Mouse (Mus musculus) ovary, postnatal 36 days (tissue): ENCODE results near the gene Mertk.

Source experiments
- DNase-seq: peaks from one replicate; pipeline ENCODE4 v3.0.0; 2022; ENCODE audit warnings: low spot score, mixed read lengths

The Mertk gene

DNA sequence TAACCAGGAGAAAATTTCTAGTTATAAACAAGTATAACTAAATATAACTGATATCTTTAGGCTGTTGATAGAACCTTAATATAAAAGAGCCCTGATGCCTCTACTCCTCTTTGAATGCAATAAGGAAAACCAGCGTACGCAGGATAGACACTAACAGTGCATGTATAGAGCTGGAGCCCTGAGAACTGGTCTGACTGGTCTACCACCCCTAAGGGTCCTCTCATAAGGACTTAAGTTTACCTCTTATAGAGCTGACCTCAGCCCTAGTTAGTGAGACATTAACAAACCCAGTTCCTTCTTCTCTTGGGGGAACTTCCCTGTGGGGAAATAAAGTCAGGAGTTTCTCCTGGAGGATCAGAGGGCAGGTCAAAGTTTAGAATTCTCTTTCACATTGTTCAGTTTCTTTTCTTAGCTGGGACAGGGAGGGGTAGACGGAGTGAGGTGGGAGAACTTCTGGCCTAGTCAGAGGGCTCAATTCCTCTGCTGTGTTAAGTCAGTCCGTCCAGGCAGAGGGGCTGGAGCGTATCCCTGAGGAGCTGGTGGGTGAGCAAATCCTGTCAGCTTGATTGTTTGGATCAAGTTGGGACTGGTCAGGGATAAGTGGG, 23.5 kb downstream of the Mertk start:
- DNase-seq: no peak

DNA sequence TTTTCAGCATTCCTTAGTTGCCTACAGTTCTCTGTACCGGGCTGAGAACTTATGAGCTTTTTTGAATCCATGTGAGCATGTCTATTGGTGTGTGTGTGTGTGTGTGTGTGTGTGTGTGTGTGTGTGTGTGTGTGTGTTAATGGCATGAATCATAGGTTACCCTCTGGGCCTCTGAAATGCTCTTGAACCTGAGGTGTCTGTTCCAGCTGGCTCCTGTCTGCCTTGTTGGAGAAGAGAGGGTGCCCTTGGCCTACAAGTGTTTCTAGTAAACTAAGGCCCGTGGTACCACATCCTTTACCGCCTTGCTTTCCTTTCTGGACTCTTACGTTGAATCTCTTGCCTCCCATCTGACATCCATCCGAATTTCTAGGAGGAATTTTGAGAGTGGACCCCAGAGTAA, 27.3 kb downstream of the Mertk start:
- no peak for DNase-seq

- DNase-seq: no peak
Observed at GRCm38 (mm10) chr2:128726626-128727025, 27.9 kb downstream of the Mertk start.

GRCm38 (mm10) chr2:128727552-128727951, 28.8 kb downstream of the Mertk start:
- no peak for DNase-seq

- no peak for DNase-seq
Observed at GRCm38 (mm10) chr2:128728066-128728465, 29.3 kb downstream of the Mertk start.

- DNase-seq: no peak
Observed at GRCm38 (mm10) chr2:128729141-128729540, 30.4 kb downstream of the Mertk start.

GRCm38 (mm10) chr2:128731514-128731913, 32.8 kb downstream of the Mertk start:
- DNase-seq: no peak

GRCm38 (mm10) chr2:128731951-128732350, 33.2 kb downstream of the Mertk start:
- no peak for DNase-seq

DNA sequence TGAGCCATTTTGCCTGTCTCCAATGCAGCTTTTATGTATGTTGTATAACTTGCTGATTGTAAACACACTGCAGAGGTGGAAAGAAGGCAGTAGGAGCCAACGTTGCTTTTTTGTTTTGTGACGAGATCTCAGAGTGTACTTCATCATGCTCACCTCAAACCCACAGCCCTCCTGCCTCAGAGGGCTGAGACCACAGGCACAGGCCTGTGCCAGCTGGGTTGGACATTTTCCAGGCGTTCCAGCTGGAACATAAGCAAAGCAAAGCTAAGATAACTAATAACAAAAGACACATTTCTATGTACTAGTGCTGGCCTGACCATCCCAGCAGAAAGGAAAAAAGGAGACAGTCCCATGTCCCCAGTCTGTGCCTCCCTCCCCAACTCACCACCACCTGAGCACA, 36.3 kb downstream of the Mertk start:
- peak; percentile 46 for DNase-seq

DNA sequence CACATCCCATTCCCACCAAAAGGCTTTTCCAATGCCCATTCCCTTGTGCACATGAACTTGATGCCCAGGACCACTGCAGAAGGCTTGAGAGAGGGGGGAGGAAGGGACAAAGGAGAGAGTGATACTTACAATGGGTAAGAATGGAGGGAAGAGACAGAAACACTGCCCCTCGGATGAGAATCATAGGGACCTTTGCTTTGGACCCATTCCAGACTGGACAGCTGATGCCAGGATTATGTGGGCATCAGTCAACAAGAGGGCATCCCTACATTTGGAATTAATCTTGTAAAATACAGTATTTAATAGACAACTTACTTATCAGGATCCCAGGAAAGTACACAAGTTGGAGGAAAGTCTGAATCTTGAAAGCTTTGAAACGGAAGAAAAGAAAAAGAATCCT, 38.3 kb downstream of the Mertk start:
- no peak for DNase-seq

DNA sequence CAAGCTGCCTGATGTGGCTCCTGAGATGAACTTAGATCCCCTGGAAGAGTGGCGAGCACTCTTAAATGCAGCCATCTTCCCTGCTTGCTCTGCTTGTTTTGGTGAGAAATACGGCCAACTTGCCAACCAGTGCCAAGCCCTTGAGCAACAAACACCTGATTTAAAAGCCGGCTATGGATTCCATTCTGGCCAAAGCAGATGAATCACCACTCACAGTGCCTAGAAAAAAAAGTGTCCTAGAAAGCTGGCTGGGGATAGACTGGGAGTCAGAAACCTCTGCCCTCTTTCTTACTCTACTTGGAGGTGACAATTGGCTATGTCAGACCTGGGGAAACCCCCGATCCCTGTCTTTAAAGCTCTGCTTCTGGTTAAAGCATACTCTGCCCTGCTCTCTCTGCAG, 39.0 kb downstream of the Mertk start:
- DNase-seq: no peak

GRCm38 (mm10) chr2:128738725-128739258, 40.0 kb downstream of the Mertk start:
- DNase-seq: peak; percentile 72

DNA sequence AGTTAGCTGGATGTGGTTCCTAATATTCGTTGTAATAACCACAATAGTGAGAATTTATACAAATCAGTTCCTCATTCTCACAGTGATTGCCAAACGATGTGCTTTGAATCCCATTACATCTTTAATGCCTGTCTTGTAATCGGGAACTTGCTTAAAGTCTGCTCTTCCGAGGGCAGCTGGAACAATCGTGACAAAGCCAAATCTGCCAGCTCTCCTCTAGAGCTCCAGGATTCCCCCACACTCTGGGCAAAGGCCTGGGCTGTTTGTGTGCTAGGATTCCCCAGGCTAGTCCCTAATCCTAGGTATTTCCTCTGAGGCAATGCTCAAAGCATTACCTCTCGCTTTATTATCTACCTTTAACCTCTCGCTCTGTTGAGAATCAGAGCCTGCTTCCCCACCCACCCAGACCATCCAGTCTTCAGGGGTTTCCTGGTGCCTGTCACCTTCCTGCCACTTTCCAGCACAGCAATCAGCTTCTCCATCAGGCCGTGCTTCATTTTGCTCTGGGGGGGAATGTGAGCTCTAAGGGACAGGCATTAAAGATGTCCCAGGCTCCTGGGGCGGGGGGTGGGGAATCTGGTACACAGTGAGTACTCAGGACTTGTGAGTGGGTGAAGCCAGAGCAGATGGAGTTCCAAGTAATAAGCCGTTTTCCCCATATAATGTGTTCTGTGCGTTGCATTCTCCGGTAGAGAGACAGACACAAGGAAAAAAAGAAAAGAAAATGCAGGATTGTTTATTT, 47.3 kb downstream of the Mertk start:
- DNase-seq: no peak

- no peak for DNase-seq
Observed at GRCm38 (mm10) chr2:128746621-128747151, 47.9 kb downstream of the Mertk start.

DNA sequence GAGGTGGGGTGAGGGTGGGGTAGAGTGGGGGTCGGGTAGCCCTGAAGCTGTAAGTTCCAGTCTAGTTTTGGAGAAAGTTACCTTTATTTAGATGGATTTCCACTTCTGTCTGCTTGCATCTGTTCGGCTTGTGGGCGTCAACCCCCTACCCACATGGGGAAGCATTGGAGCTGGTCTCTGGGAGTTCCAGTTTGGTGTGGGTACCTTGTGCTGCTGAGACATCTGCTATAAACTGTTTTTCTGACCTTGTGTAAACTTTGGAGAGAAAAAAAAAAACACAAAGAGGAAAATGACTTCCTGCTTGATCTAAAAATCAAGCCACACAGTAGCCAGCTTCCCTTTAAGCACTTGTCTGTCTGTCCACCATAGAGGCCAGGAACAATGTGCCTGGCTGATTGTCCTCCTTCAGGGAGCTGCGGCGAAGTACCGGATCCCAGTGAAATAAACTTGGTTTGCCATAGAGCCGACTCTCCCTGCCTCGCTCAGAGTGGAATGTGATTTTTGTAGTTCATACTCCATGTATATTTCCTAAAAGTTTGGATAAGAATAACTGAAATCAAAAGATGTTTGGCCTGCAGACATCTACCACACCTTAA, 48.8 kb downstream of the Mertk start:
- no peak for DNase-seq

DNA sequence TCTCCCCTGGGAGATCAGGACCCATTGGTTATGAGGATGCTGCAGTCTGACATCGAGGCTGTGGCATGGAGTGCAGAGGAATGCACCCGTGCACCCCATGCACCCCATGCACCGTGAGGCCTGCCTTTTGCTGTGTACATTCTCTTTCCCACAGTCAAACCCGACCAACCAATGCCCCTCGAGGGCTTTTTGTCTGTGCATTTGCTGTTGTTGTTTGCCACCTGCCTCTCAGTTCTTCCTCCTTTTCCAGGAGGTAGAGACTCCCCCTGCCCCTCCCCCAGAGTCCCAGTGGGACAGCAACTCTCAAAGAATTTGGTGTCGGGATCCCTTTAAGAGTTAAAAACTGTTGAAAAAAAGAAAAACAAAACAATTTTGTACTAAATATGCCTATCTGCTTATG, 49.4 kb downstream of the Mertk start:
- no peak for DNase-seq

GRCm38 (mm10) chr2:128751030-128751429, 52.3 kb downstream of the Mertk start:
- no peak for DNase-seq

GRCm38 (mm10) chr2:128753295-128753873, 54.6 kb downstream of the Mertk start:
- DNase-seq: no peak

GRCm38 (mm10) chr2:128755149-128755691, 56.5 kb downstream of the Mertk start:
- no peak for DNase-seq

GRCm38 (mm10) chr2:128758724-128759340, 60.1 kb downstream of the Mertk start:
- no peak for DNase-seq

DNA sequence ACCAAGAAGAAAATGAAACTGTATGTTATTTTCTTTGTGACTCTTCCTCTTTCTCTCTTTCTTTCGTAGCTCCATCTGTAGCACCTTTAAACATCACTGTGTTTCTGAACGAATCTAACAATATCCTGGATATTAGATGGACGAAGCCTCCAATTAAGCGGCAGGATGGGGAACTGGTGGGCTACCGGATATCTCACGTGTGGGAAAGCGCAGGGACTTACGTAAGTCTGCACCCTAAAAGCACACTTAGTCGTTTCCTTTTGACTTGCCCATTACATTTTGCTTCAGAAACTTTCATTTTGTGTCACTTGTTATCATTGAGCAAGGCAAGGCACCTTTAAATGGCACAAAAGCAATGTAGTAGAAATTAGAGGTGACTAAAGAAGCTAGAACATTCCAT, 63.3 kb downstream of the Mertk start:
- no peak for DNase-seq

DNA sequence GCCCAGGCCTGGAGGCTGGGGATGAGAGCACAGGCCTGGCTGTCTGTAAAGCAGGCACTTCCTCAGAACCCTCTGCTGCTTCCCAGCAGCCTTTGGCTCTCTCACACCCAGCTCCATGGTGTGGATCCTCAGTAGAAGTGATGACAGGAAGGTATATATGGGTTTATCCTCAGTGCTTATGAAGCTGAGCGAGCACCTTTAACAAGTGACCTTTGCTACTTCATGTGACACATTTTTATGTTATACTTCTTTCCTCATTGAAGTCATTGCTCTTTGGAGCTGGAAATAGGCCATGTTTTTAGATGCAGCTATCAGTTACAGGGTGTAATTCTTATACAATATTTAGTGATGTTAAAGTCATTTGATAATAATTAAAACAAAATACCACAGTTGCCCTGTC, 67.0 kb downstream of the Mertk start:
- DNase-seq: no peak
